Mouse (Mus musculus) telencephalon, adult 2 months (tissue): ENCODE data around the gene Mier2.
A peak's percentile ranks its signal among the peaks of the same experiment; 100 is the strongest.

ENCODE experiments used
- DNase-seq: peaks from one replicate; pipeline ENCODE4 v3.0.0-alpha.2; 2011; ENCODE audit warnings: low read depth, low spot score

Gene Mier2

GRCm38 (mm10) chr10:79554330-79555237 lies at the start of gene Mier2:
TSS of gene Mier2 (minus strand) at chr10:79555199.
- peak; percentile 39 for DNase-seq

- no peak for DNase-seq
These were observed 42.9 kb upstream of the Mier2 start for GRCm38 (mm10) chr10:79597936-79598230.

- DNase-seq: peak; percentile 87
These were observed 42.3 kb upstream of the Mier2 start for GRCm38 (mm10) chr10:79597051-79597935.

GRCm38 (mm10) chr10:79595590-79595929 lies 40.6 kb upstream of the Mier2 start:
- no peak for DNase-seq

GRCm38 (mm10) chr10:79594872-79595589 lies 40.0 kb upstream of the Mier2 start:
- DNase-seq: peak; percentile 58

- no peak for DNase-seq
These were observed 39.1 kb upstream of the Mier2 start for GRCm38 (mm10) chr10:79594111-79594510.

GRCm38 (mm10) chr10:79590702-79591101 lies 35.7 kb upstream of the Mier2 start:
- no peak for DNase-seq

- DNase-seq: no peak
These were observed 32.7 kb upstream of the Mier2 start for GRCm38 (mm10) chr10:79587752-79588126.

- no peak for DNase-seq
These were observed 32.2 kb upstream of the Mier2 start, which contains the start of gene Theg for GRCm38 (mm10) chr10:79587061-79587751. TSS of gene Theg (minus strand) at chr10:79587331.

- no peak for DNase-seq
These were observed 31.2 kb upstream of the Mier2 start for GRCm38 (mm10) chr10:79586243-79586642.

GRCm38 (mm10) chr10:79585723-79586122 lies 30.7 kb upstream of the Mier2 start:
- DNase-seq: no peak

- DNase-seq: no peak
These were observed 30.1 kb upstream of the Mier2 start for GRCm38 (mm10) chr10:79585136-79585535.

GRCm38 (mm10) chr10:79584426-79584825 lies 29.4 kb upstream of the Mier2 start:
- DNase-seq: no peak

GRCm38 (mm10) chr10:79584021-79584420 lies 29.0 kb upstream of the Mier2 start:
- no peak for DNase-seq

GRCm38 (mm10) chr10:79581501-79581900 lies 26.5 kb upstream of the Mier2 start:
- no peak for DNase-seq

GRCm38 (mm10) chr10:79580811-79581210 lies 25.8 kb upstream of the Mier2 start:
- DNase-seq: no peak

GRCm38 (mm10) chr10:79580356-79580755 lies 25.4 kb upstream of the Mier2 start:
- DNase-seq: no peak

- DNase-seq: no peak
These were observed 24.8 kb upstream of the Mier2 start for GRCm38 (mm10) chr10:79579781-79580180.

- DNase-seq: no peak
These were observed 23.9 kb upstream of the Mier2 start for GRCm38 (mm10) chr10:79578891-79579290.

- no peak for DNase-seq
These were observed 23.3 kb upstream of the Mier2 start for GRCm38 (mm10) chr10:79578276-79578675.

- no peak for DNase-seq
These were observed 22.4 kb upstream of the Mier2 start for GRCm38 (mm10) chr10:79577376-79577775.
